Mouse (Mus musculus): ENCODE measurements around the gene Lypd6b.

The Lypd6b gene

DNA sequence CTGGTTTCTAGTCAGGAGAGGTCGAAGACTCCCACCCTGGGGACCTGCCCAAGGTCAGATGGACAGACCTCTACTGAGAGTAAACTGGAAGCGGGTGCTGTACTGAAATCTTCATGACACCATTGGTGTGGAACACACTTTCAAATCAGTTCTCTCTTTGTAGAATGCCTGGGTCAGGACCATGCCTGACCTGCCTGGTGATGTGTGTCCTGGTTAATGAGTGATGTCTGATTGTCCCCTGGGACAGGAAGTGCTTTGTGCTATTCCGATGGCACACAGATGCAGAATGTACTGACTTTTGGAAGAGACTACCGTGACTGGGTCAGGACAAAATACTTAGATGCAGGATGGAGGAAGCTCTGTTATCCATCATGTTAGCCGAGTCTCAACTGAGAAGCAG, 17.0 kb upstream of the Lypd6b start:
- DNase-seq (ENCODE audit: low spot score in 2 of 2), result no peak

DNA sequence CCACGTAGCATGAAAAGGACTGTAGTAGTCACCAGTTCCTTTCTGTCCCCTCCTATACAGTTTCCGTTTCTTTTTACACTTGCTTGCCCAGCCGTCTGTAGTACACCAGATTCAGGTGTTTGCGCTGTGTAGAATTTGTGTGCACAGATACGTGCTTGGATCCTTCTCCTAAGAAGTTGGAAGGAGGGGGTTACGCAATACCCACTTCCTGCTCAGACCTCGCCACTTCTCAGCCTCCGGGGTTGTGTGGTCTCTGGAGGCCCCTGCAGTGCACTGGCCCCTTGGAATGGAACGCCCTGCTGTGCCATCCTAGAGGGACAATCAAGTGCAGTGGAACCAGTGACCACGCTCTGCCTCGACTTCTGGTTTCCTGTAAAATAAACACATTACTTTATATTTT, 16.3 kb upstream of the Lypd6b start:
- no peak for DNase-seq (ENCODE audit: low spot score in 2 of 2)

DNA sequence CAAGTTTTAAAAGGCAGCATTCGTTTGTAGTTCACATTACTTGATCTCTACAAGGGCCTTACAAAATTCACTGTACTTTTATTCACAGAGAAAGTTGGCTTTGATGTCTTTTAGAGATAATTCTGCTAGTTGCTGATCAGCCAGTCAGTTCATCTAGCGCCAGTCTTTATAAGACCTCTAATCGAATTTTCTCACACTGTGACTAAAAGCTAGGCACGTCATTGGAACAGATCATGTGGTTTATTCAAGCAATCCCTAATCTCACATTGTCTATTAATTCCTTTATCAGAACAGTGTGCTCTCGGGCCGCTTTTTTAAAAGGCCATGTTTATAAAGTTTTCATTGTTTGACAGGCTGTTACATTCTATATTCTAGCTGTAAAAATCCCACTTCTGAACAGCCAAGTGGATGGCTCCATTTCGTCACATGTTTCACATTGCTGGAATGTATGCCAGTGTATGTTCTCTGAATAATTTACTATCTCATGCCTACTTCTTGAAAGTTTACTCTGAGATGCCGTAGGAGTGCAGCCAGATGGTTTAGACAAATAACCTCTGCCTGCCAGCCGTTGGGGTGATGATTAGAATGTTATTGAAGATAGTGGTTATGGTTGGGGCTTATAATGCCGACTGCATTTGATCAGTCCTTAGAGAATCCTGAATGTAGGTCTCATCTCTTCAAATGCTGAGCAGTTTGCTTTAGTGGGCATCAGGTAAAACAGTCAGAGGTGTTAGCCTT, 14.1 kb upstream of the Lypd6b start:
- DNase-seq (ENCODE audit: low spot score in 2 of 2), result peak; percentile 26 to 50

DNA sequence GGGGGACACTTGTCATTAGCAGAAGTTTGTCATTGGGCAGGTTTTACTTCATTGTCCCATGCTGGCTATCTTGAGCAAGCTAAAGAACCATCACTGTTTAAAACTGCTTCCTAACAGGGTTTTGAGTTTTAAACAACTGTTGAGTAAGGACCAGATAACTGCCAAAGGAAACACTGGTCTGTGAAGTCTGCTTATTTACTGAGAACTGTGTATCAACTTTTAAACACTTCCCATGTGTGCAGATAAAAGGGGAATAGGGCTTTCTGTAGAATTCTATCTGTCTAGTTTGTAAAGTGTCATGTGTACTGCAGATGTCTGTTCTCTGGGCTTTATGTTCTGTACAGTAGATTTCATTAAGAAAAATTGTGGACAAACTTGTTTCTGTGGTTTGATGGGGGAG, 13.3 kb upstream of the Lypd6b start:
- no peak for DNase-seq (ENCODE audit: low spot score in 2 of 2)

DNA sequence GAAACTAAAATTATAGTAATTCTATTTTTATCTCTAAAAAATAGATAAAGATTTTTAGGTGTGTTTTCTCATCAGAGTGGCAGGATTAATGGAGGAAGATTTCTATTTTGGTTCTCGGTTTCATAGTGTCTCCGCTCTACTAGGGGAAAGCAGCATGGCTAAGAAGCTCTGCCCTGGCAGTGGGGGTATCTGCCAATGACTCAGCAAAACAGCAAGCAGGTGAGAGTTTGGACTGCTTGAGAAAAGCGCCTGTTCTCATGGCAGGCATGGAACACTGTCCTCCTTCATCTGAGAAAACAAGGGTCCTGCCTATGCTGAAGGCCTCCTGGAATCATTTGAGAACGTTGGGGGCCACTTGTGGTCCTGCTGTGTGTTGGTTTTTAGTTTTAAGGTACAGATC, 12.3 kb upstream of the Lypd6b start:
- DNase-seq (ENCODE audit: low spot score in 2 of 2), result no peak

DNA sequence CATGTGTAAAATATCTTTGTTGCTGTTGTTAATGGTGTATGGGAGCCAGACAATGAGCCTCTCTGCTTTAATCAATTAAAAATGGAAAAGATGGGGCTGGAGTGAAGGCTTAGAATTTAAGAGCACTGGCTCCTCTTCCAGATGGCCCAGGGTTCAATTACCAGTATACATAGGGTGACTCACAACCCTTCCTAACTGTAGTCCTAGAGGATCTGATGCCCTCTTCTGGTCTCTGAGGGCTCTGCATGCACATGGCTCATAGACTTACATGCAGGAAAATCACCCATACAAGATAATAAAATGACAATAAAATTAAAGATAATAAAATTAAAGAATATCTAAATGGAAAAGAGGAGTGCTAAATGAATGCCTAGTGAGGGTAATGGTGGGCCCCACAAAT, 11.8 kb upstream of the Lypd6b start:
- no peak for DNase-seq (ENCODE audit: low spot score in 2 of 2)

DNA sequence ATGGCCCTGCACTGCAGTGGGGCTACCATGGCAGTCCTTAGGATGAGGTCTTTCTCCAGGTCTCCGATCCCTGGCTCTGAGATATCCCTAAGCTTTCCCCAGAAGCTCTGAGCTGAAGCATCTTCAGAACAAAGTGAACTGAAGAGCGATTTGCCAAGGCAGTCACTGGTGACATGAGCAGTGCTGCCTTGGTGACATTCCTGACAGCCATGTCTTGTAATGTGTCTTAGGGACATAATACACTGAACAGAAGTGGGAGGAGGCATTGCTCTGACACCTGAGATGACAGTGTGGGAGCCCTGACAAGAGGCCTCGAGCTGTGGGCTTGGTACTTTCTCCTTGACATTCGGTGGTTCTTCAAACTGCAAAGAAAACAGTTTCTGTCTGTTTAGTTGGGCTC, 11.1 kb upstream of the Lypd6b start:
- no peak for DNase-seq (ENCODE audit: low spot score in 2 of 2)

DNA sequence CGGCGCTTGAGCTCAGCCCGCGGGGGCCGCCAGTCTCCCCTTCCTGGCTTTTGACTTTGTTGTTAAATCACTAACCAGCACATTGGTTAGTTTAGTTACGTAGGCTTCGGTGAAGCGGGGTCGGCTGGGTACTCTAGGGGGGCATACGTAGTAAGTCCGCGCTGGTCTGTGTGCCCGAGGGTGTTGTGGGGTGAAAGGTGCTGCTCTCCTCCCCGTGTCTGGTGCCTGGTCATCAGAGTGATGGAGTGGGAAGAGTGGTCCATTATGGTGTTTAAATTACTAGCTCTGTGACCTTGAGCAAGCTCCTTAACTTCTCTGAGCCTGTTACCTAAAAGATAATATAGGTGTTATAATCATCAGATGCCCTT, 547 bp downstream of the Lypd6b start:
- no peak for DNase-seq (ENCODE audit: low spot score in 2 of 2)

DNA sequence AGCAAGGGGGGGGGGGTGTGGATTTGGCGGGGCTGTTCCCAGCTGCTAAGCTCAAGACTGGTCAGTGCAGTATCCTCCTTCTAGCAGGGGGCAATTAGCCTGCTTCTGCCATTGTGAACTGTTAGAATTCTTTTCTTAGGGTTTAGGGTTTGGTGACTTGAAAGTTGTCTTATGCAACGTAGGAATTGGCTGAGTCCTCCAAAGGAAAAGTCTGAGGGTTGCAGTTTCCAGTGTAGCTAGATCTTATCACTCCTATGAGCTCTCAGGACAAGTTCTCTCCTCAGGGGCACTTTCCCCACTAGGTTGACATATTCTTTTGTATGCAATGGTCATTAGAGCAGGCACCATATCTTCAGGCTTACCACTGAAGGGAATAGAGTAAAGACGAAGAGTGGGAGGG, 1.2 kb downstream of the Lypd6b start:
- DNase-seq (ENCODE audit: low spot score in 2 of 2), result no peak

DNA sequence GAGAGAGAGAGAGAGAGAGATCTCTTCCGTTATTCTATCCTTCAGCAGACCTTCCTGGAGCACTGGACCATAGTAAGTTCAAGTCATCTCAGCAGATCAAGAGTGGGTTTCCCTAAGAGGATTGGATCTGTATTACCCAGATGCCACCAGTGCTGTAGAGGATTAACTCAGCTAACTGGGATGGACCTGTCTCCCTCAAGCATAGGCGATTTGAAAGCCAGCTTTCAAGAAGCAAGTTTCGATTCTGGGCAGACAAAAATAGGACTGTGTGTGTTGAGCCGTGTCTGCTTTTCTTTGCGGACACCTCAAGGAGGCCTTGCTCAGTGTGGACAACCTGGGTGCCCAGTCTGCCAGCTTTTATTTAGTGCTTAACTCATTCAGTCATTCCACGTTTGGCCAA, 1.6 kb downstream of the Lypd6b start:
- DNase-seq (ENCODE audit: low spot score in 2 of 2), result no peak

DNA sequence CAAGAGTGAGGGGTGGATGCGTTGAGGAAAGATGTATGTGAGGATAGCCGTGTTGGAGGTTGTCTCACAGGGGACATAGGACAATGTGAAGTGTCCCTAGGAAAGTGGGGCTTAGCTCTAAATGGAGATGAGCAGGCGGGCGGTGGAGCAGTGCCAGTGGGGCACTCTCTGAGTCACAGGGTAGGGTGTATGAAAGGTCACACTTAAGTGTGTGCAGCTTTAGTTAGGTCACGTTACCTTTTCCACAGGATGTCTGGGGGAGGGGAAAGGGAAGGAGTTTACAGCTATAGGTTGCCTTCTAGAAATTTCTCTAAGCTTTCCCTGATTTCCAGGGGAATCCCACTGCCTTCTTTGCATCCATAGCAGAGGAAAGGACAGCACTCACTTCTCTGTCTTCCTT, 2.0 kb downstream of the Lypd6b start:
- DNase-seq (ENCODE audit: low spot score in 2 of 2), result no peak

DNA sequence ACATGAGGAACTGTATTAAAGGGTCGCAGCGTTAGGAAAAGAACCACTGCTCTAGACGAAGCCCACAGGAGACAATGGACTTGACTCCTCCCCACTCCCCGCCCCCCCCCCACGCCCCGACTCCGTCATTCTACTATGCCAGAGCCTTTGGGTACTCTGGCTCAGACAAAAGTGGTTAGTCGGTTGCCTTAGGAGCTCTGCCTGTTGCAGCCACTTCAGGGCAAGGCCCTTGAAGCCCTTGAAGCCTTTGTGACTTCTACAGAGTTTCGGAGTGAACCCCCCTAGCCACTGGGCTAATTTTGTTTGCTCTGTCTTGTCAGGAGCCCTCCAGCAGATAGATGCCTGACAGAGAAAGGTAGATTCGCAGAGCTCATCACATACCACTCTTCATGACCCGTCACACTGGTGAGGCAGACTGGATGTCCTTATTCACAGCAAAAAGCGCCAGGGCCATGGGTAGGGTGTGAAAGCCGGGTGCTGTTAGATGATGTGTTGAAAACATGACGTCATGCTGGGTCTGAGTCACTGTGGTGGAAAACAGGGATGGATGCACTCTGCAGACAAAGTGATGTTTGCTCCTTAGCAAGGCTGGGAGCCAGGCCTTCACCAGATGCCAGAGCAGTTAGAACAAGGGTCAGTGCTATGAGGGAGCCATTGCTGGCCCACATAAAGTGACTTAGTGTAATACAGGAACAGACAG, 10.1 kb downstream of the Lypd6b start:
- DNase-seq (ENCODE audit: low spot score in 2 of 2), result no peak

DNA sequence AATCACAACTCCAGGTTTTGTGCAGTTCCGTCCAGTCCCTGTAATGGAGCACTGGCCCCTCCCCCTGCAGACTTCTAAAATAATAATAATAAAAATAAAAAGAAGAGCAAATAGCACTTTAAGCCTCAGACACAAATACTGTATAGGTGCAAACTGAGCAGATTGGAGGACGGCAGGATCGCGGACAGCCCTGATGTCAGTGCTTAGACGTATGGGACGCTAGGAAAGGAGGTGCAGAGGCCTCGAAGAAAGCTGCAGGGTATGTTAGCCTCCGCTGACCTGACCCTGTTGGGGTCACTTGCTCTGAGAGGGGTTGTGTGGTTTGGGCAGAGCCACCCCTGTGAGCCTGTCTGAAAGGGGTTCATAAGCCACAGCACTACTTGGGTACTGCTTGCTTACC, 17.0 kb downstream of the Lypd6b start:
- DNase-seq (ENCODE audit: low spot score in 2 of 2), result no peak

DNA sequence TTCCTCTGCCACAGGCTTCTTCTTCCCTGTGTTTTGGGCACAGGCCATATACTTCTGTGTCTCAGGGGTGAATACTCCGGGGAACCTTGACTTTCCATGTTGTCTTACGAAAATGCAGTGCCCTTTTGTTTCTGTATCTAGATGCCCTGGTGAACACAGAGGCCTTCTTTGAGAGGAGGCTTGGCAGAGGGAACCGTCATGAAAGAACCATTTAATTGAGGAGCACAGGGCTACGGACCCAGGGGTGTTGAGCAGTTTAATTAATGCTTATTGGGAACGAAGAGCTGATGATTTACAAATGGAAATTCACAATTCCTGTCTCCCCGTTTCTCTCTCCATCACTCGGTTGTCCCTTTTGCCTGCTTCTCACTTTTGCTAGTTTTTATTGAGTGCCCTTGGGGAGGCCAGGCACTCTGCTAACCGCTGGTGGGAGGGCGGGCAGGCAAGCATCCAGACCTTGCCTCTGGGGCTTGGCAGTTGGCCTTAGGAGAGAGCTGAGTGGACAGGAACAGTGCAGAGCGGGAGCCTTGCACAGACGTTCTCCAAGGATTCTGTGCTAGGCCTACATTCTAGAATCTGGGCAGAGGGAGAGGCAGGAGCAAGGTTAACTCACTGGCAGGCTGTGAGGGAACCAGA, 18.4 kb downstream of the Lypd6b start:
- no peak for DNase-seq (ENCODE audit: low spot score in 2 of 2)

DNA sequence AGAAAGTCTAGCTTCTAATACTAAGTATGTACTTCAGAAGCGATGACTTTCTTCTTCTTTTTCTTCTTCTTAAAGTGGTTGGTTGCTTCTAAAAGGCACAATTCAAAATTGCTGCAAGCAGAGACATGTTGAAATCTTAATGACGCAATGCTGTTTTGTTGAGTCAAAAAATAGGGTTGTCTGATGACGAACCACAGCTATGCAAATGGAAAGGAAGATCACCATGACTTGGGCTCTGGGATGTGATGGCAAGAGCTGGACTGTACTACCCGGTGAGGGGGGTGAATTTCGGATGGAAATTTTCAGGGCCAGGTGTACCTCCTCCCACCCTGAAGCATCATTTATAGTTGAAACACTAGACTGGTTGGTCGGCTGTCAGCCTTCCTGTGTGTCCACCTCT, 22.0 kb downstream of the Lypd6b start:
- no peak for DNase-seq (ENCODE audit: low spot score in 2 of 2)

DNA sequence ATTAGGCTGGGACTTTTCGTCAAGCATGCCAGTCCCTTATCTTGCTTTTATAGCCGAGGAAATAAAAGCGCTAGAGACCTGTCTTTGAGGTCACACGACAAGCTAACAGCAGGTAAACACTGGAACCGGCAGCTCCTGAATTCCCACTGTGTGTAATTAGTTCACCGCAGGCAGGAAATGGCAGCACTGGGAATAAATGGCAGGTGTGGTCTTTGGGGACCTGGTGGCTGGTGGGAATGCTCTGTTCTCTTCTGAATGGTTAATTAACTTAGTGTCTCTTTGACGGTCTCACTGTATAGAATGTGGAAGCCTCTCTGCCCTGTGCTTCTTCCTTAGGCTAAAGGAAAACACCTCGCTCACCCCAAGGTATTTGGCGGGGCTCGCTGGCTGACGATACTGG, 23.9 kb downstream of the Lypd6b start:
- DNase-seq (ENCODE audit: low spot score in 2 of 2), result no peak

DNA sequence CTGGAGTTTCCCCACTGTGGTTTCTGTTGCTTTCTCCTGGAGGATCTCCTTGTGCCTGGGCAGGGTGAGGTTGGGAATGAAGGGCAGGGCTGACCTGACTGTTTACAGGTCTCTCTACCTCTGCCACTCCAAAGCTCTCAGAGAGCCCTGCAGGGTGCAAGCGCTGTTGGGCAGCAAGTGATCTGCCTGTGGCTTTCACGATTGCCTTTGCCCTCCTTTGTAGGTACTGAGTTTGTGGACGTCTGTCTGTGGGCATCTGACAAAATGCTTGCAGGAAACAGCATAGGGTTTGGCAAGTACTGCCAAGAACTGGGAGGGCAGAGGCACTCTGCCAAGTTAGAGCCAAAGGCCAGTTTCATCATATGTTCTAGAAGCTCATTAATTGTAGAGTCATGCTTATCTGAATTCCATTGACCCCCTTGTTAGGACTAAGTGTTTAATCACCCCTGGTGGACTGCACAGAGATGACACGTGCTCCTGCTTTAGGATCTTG, 24.4 kb downstream of the Lypd6b start:
- no peak for DNase-seq (ENCODE audit: low spot score in 2 of 2)

DNA sequence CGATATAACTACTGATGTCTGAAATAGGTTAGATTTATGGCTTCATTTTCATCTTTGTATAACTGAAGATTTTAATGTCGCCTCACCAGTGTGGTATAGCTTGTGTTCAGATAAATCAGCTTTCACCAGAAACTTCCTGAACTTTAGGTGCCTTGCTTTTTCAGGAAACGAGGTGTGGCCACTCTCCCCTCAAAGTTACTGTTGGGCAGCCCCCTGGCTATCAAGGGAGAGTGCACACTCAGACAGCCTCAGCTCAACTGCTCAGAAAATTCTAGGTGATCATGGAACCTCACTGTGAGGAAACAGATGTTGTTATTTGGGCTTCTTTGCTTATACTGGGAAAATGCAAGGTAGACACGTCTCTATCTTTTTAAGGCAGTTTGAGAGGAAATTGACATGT, 25.7 kb downstream of the Lypd6b start:
- DNase-seq (ENCODE audit: low spot score in 2 of 2), result no peak

DNA sequence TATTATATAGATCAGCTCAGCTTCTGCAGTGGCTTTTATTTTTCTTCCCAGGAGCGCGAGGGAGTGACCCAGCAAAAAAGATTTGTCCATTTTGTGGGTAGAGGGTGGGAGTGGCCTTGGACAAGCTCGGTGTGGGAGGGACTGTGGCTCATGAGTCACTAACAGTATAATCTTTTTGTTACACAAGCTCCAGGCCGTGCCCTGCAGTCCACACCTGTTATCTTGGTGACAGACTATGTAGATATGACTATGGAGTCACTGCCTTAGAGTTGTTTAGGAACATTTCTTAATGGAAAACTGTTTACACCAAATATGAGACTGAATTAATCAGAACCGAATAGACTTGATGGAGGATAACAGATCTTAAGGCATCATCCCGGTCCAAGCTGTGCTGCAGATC, 26.5 kb downstream of the Lypd6b start:
- DNase-seq (ENCODE audit: low spot score in 2 of 2), result no peak

DNA sequence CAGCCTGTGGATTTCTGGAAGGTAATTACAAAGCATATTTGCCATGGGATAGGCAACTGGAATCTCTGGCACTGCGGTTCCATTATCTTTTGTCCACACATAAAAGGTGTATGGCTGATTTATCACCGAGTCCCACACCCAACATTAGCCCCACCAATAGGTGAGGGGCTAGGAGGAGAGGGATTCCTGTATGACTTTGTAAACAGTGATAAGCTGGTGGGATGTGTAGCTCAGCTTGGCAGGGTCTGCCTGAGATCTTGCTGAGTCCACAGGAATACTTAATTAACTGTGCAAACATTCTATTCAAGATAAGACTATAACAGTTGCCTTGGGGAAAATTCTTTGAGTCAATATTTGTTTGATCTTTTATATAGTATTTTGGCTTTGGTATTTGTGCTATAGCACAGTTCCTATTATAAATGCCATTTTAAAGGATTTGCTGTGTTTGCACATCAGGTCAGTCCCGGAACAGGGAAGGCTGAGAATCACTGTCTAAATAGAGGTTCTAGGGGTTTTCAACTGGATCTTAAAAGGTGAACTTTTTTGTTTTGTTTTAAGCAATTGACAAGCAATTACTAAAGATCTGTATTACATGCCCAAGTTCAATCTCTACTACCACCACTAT, 28.3 kb downstream of the Lypd6b start:
- no peak for DNase-seq (ENCODE audit: low spot score in 2 of 2)

DNA sequence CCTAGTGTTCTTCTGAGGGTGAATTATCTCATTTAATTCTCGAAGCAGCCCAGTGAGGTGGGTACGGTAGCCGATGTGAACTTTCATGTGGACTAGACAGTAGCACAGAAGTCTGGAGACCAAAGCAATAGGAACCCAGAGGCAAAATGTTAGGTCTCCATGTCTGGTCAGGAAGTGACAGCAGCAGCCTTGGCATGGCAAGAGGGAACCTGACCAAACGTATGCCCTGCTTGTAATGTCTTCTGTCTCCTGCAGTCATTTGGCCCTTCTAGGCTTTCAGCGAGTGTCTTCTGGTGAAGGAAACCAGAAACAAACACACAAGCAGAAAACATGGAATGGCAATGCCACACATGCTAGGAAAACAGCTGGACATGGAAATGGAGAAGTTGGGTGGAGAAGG, 29.1 kb downstream of the Lypd6b start:
- DNase-seq (ENCODE audit: low spot score in 2 of 2), result no peak

DNA sequence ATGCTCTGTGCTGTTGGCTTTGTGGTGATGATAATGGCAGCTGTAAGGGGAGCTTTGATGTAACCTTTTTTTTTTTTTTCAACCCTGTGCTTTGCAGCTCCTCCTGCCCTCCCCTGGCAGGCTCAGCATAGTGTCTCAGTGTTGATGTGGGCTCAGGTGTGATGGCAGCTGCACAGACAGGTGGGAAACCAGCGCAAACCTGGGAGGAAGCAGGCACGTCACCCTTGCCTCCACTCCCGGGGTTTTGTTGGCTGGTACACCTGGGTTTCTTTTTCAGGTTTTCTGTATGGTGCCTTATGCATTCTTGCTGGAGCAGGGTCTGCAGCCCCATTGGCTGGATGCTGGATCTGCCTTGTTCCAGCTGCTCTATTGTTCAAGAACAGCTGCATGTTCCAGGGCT, 29.7 kb downstream of the Lypd6b start:
- no peak for DNase-seq (ENCODE audit: low spot score in 2 of 2)

DNA sequence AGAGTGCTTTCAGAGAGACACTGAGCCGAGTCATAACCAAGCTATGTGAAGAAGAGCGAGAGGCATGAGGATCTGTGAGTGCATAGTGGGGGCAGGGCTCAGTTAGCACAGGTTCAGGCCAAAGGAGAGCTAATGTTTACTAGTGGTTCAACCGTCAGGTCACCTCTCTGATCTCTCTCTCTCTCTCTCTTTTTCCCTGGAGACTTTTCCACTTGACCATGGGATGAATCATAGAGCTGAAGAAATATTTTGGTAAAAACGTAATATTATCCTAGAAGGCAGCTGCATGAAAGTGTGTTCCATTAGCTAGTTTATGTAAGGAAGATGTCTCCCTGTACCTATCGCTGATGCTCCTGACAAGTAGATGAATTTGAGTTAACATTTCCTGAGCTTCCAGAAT, 30.6 kb downstream of the Lypd6b start:
- no peak for DNase-seq (ENCODE audit: low spot score in 2 of 2)

Data from spleen, postnatal 36 days (tissue).